Mouse (Mus musculus) spleen, postnatal 10 days (tissue): ENCODE data around the gene Sirpa.

ENCODE experiments used
- DNase-seq, 2 experiments: peaks; one replicate each; pipeline ENCODE4 v3.0.0; 2021 to 2022; ENCODE audit warnings: low spot score in 2 of 2

The Sirpa gene

DNA sequence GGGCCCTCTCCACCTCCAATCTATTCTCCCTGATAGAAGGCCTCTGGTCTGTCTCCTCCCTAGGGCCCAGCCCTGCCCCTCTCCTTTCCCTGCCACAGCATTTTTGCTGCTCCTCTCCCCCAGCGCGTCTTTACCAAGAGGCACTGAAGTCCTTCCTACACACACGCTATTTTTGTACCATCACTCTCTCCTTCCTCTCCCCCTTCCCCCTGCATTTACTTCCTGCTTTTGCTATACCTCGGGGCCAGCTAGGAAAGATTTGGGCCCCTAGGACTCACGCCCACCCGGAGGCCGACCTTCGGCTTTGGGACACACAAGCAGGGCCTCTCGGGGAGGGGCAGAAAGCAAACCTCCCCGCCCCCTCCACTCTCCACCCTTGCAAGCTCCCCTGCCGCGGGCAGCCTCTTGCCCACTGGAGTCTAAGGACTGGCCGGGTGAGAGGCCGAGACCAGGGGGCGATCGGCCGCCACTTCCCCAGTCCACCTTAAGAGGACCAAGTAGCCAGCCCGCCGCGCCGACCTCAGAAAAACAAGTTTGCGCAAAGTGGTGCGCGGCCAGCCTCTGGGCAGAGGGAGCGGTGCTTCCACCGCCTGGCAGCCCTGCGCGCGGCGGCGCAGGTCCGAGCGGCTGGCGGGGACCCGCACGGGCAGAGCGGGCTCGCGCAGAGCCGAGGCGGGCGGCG lies at the start of gene Sirpa:
TSS of gene Sirpa (plus strand) at position 377 of the 682 bp plus-strand sequence.
- DNase-seq = peak; percentile 37 to 65

DNA sequence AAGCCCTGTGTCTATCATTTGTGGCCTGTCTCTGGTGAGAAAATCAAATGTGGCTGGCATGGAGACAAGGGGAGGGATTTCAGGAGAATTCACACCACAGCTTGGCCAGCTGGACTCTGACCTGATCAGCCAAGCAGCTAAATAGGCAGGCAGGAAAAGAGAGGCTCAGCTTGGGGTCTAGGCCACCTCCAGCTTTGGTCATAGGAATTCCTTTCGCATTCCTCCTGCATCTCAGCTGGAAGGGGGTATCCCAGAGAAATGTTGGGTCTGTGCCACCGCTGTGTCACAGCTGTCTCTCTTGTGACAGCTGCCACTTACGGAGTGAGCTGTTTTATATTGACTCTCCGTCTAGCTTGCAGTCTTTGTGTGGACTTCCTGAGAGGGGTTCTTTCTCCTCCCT lies 48.2 kb upstream of the Sirpa start:
- DNase-seq = no peak

DNA sequence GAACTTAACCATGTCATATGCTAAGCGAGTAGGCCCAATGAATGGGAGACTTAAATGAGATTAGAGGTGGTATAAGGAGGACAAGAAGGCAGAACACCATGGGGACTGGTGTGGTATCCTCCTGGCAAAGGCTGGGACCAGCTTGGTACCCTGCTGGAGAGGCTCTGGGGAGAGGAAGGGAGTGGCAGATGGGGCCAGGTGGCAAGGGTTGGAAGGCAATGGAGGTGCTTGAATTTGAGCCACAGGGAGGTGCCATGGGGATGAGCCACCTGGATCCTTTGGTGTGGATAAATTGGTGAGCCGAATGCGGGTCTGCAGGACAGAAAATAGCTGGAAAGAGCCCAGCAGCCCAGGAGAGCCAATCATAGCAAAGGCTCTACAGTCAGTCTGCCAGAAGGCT lies 47.7 kb upstream of the Sirpa start:
- DNase-seq = no peak

GRCm38 (mm10) chr2:129545596-129545995 lies 47.0 kb upstream of the Sirpa start:
- no peak for DNase-seq

- DNase-seq = no peak
Observed at GRCm38 (mm10) chr2:129546772-129547171, 45.9 kb upstream of the Sirpa start.

DNA sequence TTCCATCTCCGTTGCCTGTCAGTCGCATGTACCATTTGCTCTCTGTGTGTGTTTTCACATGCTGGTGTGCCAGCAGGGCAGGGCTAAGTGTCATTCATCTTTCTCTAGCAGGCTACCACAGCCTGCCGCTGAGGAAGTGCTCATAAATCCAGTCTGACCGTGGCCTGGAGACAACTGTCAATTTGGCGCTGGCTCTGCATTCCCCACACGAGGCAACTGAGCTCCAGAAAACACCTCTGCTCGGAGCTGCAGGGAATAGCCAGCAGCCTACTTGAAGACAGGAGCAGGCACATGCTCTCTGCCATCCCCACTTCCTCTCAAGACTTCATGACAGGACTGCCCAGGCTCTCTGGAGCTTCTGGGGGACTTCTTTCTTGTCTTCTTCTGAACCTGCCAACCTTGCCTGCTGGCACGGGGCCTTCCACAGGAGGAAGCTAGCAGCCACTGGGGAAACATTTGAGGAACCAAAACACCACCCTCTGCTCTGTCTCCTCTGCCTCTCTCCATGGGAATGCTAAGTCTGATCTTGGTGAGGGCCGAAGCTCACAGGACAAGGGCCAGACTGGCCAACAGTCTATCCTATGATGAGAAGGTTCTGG lies 43.0 kb upstream of the Sirpa start:
- no peak for DNase-seq

DNA sequence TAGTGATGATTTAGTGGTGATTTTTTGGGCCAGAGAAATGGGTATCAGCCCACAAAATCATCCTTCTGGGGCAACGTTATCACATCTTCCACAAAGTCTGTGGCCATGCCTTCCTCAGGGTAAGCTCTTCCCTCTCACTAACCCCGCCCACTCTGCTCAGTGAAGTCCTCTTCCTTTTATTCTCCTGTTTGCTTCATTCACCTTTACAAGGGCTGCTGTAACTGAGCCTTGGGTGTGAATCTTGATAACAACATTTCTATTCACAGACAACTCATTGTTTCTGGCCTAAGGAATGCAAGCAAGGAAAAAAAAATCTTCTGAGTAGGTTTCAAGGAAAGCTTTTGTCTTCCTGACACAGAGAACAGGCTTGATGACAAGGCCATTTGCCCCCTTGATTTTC lies 41.9 kb upstream of the Sirpa start:
- DNase-seq = no peak

- no peak for DNase-seq
Observed at GRCm38 (mm10) chr2:129556081-129556480, 36.6 kb upstream of the Sirpa start.

DNA sequence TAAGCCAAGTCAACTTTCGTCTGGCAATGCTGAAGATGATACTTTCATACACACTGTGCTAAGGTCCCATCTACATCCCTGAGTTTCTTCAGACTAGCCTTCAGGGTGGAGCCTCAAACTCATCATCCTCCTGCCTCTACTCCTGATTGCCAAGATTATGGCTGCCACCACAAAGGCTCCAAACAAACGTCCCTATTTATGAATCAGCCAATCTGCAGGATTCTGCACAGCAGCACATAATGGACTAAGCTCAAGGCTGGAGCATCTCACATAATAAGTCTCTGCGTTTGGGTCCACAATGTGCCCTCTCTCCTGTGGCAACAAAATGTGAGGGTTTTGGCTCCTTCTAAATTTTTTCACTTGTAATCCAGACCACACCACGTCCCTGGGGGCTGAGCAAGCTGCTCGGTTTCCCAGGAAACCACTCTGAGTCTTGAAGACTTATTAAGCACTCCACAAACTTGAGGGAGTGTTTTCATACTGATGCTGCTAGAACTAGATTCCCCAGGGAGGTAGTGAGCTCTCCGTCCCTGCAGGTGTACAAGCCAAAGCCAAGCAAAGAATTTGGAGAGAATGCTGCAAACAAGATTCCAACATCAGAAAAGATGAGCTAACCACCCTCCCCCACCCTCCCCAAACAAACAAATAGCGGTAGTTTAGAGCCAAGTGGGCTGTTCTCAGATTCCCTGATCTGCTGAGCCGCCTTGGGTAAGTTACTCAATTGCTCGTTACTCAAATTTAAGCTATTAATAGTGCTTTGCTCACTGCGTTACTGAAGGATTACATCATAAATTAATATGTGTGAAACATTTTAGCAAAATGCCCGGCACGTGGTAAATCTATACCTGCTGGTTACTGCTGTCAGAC lies 34.4 kb upstream of the Sirpa start:
- DNase-seq = no peak

DNA sequence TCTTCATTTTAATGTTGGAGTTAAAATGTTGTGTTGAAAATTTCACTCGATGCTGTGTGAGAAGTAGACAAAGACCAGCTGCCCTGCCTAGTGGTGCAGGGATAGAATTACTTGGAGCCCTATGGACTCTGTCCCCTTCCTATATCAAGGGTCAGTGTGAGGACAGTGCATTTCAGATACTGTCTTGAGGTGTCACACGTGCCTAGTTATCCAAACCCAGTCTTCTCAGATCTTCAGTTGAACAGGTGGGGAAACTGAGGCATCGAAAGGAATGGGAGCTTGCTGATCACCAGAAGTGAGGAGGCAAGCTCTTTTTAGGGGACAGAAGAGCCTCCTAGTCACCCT lies 33.8 kb upstream of the Sirpa start:
- DNase-seq = no peak

DNA sequence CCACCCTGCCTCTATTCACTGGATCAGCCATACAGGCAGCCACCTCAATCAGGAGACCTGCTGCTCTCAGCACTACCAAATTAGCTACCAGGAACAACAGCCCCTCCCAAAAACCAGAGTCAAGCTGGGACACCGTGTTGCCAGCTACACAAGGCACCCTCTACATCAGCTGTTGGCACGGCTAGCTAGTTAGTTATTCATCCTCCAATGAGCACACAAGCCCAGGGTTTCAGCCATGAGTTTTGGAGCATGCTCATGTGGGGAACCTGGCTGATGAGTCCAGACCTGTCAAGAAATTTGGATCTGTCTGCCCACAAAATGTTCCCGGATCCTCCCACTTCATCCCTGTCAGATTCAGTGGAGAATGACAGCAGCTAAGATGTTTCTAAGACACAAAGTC lies 30.8 kb upstream of the Sirpa start:
- DNase-seq = no peak

- DNase-seq = no peak
Observed at GRCm38 (mm10) chr2:129563944-129564709, 28.5 kb upstream of the Sirpa start.

- no peak for DNase-seq
Observed at GRCm38 (mm10) chr2:129569120-129569519, 23.5 kb upstream of the Sirpa start.

DNA sequence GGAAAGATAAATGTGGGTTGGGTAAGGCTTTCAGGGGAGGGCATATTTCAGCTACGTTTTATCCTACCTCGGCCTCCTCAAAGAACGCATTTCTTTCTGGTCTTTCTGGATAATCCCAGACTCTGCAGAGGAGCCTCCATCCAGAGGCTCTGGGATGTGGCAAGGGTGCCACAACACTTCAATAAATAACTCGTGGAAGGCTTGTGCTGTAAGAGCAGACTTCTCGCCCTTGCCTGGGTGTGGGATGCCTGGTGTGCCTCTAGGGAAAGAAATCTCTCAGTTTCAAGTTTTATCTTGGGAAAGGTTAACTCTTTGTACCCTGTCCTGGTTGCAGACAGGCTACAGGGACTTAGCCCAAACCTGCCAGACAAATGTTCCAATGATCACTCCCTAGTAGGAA lies 23.1 kb upstream of the Sirpa start:
- no peak for DNase-seq

- no peak for DNase-seq
Observed at GRCm38 (mm10) chr2:129573701-129574273, 18.8 kb upstream of the Sirpa start.

GRCm38 (mm10) chr2:129574395-129575046 lies 18.1 kb upstream of the Sirpa start:
- no peak for DNase-seq

GRCm38 (mm10) chr2:129575113-129575512 lies 17.5 kb upstream of the Sirpa start:
- no peak for DNase-seq

- no peak for DNase-seq
Observed at GRCm38 (mm10) chr2:129576611-129577447, 15.8 kb upstream of the Sirpa start.

DNA sequence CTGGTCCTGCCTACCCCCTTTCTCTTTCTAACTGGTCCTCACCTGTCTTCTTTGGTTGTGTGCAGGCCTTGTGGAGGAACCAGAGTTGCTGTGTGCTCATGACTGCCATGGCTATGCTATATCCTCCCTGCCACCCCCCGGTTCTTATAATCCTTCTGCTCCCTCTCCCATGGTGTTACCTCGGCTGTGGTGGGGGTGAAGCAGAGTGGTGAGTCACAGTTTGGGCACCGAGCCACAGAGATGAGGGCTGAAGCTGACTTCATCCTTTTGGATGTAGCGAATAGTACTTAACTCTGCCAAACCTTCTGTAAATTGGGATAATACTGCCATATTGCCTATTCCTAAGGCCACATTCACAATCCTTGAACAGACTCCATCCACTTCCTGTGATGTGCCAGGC lies 12.0 kb upstream of the Sirpa start:
- no peak for DNase-seq

DNA sequence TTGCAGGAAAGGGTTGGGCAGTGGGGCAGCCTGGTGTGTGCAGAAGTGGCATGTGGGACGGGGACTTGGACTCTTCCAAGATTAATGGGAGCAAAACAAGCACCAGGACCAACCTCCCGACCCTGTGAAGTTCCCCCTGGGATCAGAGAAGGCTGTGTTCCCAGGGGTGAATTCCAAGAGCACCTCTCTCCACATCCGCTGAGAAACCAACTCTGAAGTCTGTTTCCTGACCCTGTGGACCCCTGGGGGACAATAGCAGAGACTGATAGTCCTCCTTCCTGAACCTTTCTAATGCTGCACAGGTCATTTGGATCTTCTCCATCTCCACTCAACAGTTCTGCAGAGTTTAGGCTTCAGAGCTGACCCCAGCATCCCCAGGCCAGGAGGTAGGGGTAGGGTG lies 10.8 kb upstream of the Sirpa start:
- no peak for DNase-seq
